Mouse (Mus musculus): Measurements from ENCODE around the gene Cd302. TPM values are rescaled to one million over a fixed set of nuclear protein-coding genes. Genes with fewer than 3 reads are reported as not detected.

Cd302 gene
- polyA plus RNA-seq, 1 experiment from 2014 or later, result 349 TPM

DNA sequence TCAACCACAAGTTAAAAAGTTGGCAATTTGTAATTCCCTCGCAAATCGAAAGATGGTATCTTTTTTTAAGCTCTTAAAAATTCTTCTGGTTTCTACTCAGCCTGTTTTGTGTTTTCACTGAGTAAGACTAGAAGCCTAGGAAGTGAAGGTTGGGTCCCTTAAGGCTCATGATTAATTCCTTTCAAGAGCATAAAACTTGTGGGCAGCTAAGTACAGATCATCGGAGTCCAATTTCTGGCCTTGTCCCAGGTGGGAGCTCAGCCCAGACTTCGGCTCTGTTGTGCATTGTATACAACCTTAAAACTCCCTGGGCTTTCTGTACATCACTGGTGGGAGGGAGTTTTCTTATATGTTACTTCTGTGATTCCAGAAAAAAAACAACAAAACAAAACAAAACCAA, 19.5 kb upstream of the Cd302 start:
- Histone ChIP-seq H3K27me3 (ENCODE audit: insufficient read depth, low read length) (no peaks in the 10 kb centered on the region), H3K4me3 (ENCODE audit: low read depth, low read length) (no peak overlapping the region), H3K27ac (ENCODE audit: low read depth) (no peak overlapping the region), H3K9ac (replicated peaks) (no peak overlapping the region), H3K36me3 (replicated peaks; ENCODE audit: insufficient read depth, low read length) (peaks cover 2% of the 10 kb centered on the region; the same call in 1 of the 2 replicates), H3K4me2 (ENCODE audit: low read depth, low read length) (no peak overlapping the region), H3K9me3 (ENCODE audit: low read length) (no peaks in the 10 kb centered on the region), H3K4me1 (ENCODE audit: insufficient read depth) (no peaks in the 10 kb centered on the region)
- WGBS (ENCODE audit: insufficient replicate concordance), result 90% methylated on average over 4 of the region's 4 CpGs
- DNase-seq (no peak), ATAC-seq (no peak)
- TF ChIP-seq CTCF (IDR thresholded peaks at IDR 0.05; ENCODE audit: low read depth), result no peak
- no peak for TF ChIP-seq EP300 (IDR thresholded peaks at IDR 0.05; ENCODE audit: low read depth)

DNA sequence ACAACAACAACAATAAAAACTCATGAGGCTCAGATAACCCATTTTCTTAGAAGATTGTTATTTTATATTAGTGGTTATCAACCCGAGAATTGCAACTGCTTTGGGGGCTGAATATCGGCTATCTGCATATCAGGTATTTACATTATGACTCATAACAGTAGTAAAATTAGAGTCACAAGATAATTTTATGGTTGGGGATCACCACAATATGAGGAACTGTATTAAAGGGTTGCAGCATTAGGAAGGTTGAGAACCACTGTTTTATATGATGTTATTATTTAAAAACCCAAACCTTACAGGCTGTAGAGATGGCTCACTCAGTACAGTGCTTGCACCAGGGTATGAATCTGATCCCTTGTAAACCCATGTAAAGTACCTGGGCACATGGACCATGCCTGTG, 15.0 kb upstream of the Cd302 start:
- TF ChIP-seq EP300 (IDR thresholded peaks at IDR 0.05; ENCODE audit: low read depth), result no peak
- no peak for TF ChIP-seq CTCF (IDR thresholded peaks at IDR 0.05; ENCODE audit: low read depth)
- ATAC-seq (no peak), DNase-seq (no peak)
- peaks cover 2% of the 10 kb centered on the region; the same call in 1 of the 2 replicates for H3K36me3 ChIP-seq (replicated peaks; ENCODE audit: insufficient read depth, low read length)
- 78% methylated on average over 2 of the region's 2 CpGs for WGBS (ENCODE audit: insufficient replicate concordance)
- H3K4me2 ChIP-seq (ENCODE audit: low read depth, low read length), result no peak overlapping the region
- no peaks in the 10 kb centered on the region for H3K4me1 ChIP-seq (ENCODE audit: insufficient read depth)
- H3K27ac ChIP-seq (ENCODE audit: low read depth), result no peak overlapping the region
- no peak overlapping the region for H3K9ac ChIP-seq (replicated peaks)
- no peaks in the 10 kb centered on the region for H3K9me3 ChIP-seq (ENCODE audit: low read length)
- H3K4me3 ChIP-seq (ENCODE audit: low read depth, low read length), result no peak overlapping the region
- no peaks in the 10 kb centered on the region for H3K27me3 ChIP-seq (ENCODE audit: insufficient read depth, low read length)

DNA sequence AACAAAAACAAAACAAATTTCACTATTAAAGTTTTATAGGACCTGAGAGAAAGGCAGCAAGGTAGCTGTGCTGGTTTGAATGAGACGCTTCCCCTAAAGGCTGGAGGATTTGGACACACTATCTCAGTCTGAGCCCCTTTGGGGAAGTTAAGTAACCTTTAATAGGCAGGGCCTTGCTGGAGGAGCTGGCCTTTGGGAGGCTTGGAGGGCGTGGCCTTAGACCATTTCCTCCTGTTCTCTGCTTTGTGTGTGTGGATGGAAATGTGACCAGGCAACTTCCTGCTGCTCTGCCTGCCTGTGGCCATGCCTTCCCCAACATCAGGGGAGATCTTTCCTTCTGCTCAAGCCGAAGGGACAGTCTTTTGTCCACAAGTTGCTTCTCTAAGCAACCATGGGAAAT, 14.0 kb upstream of the Cd302 start:
- TF ChIP-seq CTCF (IDR thresholded peaks at IDR 0.05; ENCODE audit: low read depth), result no peak
- no peak for TF ChIP-seq EP300 (IDR thresholded peaks at IDR 0.05; ENCODE audit: low read depth)
- 50% methylated on average over 3 of the region's 3 CpGs for WGBS (ENCODE audit: insufficient replicate concordance)
- Histone ChIP-seq H3K4me3 (ENCODE audit: low read depth, low read length) (no peak overlapping the region), H3K36me3 (replicated peaks; ENCODE audit: insufficient read depth, low read length) (peaks cover 2% of the 10 kb centered on the region; the same call in 1 of the 2 replicates), H3K4me2 (ENCODE audit: low read depth, low read length) (no peak overlapping the region), H3K9me3 (ENCODE audit: low read length) (no peaks in the 10 kb centered on the region), H3K9ac (replicated peaks) (no peak overlapping the region), H3K27me3 (ENCODE audit: insufficient read depth, low read length) (no peaks in the 10 kb centered on the region), H3K4me1 (ENCODE audit: insufficient read depth) (no peaks in the 10 kb centered on the region), H3K27ac (ENCODE audit: low read depth) (no peak overlapping the region)
- ATAC-seq, result peak; percentile 10; the same call in 1 of the 2 replicates
- peak; percentile 53 for DNase-seq

DNA sequence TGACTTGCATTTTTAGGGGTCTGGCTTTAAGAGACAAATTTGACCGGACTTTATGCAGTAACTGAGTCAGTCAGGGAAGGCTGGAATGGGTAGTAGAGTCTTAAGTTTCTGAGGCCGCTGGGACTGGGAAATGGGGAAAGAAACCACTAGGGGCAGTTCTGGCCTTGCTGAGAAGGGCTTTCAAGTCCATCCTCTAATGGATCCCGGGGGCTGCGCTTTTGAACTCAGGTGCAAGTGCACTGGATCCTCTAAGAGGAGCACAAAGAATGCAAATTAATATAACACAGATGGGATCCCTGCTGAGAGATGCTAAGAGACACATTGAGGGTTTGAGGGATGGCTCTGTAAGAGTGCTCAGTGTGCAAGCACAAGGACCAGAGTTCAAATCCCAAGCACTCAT, 7.1 kb upstream of the Cd302 start:
- no peaks in the 10 kb centered on the region for H3K9me3 ChIP-seq (ENCODE audit: low read length)
- TF ChIP-seq EP300 (IDR thresholded peaks at IDR 0.05; ENCODE audit: low read depth) (no peak), CTCF (IDR thresholded peaks at IDR 0.05; ENCODE audit: low read depth) (no peak)
- ATAC-seq, result no peak
- DNase-seq, result no peak
- no peak overlapping the region for H3K4me3 ChIP-seq (ENCODE audit: low read depth, low read length)
- WGBS (ENCODE audit: insufficient replicate concordance), result 80% methylated on average over 4 of the region's 4 CpGs
- peaks cover 6% of the 10 kb centered on the region for H3K4me1 ChIP-seq (ENCODE audit: insufficient read depth)
- H3K9ac ChIP-seq (replicated peaks), result no peak overlapping the region
- no peaks in the 10 kb centered on the region for H3K27me3 ChIP-seq (ENCODE audit: insufficient read depth, low read length)
- H3K36me3 ChIP-seq (replicated peaks; ENCODE audit: insufficient read depth, low read length), result no peaks in the 10 kb centered on the region
- no peak overlapping the region for H3K27ac ChIP-seq (ENCODE audit: low read depth)
- no peak overlapping the region for H3K4me2 ChIP-seq (ENCODE audit: low read depth, low read length)

DNA sequence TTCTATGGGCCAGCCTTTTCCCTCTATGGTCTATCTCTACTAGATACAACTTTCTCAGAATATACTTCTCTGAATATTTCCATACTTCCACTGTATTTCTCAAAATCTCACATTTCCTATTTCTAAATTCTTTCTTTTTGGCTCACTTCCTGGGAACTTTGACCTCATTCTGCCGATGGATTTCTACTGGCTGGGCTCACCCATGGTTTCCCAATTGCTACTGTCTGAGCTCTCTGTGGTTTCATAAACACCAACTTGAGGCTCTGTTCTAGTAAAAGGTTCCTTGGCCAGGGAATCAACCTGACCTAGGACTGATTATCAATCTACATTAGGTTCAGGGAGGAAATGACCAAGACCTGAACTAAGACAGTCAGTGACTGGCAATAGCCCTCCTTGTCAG, 5.2 kb upstream of the Cd302 start:
- WGBS (ENCODE audit: insufficient replicate concordance), result 30% methylated on average over 1 of the region's 1 CpGs
- no peaks in the 10 kb centered on the region for H3K9me3 ChIP-seq (ENCODE audit: low read length)
- H3K9ac ChIP-seq (replicated peaks), result no peak overlapping the region
- no peak overlapping the region for H3K4me2 ChIP-seq (ENCODE audit: low read depth, low read length)
- no peak overlapping the region for H3K4me3 ChIP-seq (ENCODE audit: low read depth, low read length)
- DNase-seq (no peak), ATAC-seq (no peak)
- H3K36me3 ChIP-seq (replicated peaks; ENCODE audit: insufficient read depth, low read length), result no peaks in the 10 kb centered on the region
- peaks cover 15% of the 10 kb centered on the region for H3K4me1 ChIP-seq (ENCODE audit: insufficient read depth)
- no peaks in the 10 kb centered on the region for H3K27me3 ChIP-seq (ENCODE audit: insufficient read depth, low read length)
- no peak overlapping the region for H3K27ac ChIP-seq (ENCODE audit: low read depth)
- no peak for TF ChIP-seq CTCF (IDR thresholded peaks at IDR 0.05; ENCODE audit: low read depth)
- no peak for TF ChIP-seq EP300 (IDR thresholded peaks at IDR 0.05; ENCODE audit: low read depth)

DNA sequence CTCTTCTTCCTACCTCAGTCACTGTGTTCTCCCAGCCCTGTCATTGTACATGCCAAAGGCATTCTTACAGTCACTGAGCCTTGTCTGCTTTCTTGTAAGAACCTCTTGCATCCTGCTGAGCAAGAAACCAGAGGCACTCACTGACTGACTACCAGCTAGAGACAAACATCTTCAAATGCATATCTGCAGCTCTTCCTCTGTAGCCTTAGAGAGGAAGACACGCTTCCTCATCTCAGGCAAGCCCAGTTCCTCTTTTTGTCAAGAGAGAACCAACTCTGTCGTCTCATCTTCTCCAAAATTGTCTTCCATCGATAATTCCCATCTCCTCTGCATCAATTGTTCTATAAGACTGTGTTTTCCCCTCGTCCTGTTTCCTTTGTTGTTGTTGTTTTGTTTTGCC, 4.3 kb upstream of the Cd302 start:
- Histone ChIP-seq H3K9ac (replicated peaks) (no peak overlapping the region), H3K4me2 (ENCODE audit: low read depth, low read length) (no peak overlapping the region), H3K4me3 (ENCODE audit: low read depth, low read length) (no peak overlapping the region), H3K9me3 (ENCODE audit: low read length) (no peaks in the 10 kb centered on the region), H3K27me3 (ENCODE audit: insufficient read depth, low read length) (no peaks in the 10 kb centered on the region), H3K4me1 (ENCODE audit: insufficient read depth) (peaks cover 15% of the 10 kb centered on the region), H3K36me3 (replicated peaks; ENCODE audit: insufficient read depth, low read length) (no peaks in the 10 kb centered on the region), H3K27ac (ENCODE audit: low read depth) (peak overlapping the region; percentile 18; the same call in 1 of the 2 replicates)
- ATAC-seq (no peak), DNase-seq (no peak)
- WGBS (ENCODE audit: insufficient replicate concordance), result 37% methylated on average over 4 of the region's 4 CpGs
- TF ChIP-seq CTCF (IDR thresholded peaks at IDR 0.05; ENCODE audit: low read depth) (no peak), EP300 (IDR thresholded peaks at IDR 0.05; ENCODE audit: low read depth) (no peak)

Data from liver, postnatal 0 days (tissue).